Mouse (Mus musculus) layer of hippocampus, adult 11-12 months (tissue): ENCODE results near the gene Mpzl3.
"Not testable (repeated sequence)": the region's sequence is repeated elsewhere in the genome, so short reads cannot be mapped to it uniquely, and the experiment has no call there.

Experiments used
- DNase-seq: peaks from one replicate; pipeline ENCODE4 v3.0.0; 2022; ENCODE audit warnings: low spot score

The Mpzl3 gene

DNA sequence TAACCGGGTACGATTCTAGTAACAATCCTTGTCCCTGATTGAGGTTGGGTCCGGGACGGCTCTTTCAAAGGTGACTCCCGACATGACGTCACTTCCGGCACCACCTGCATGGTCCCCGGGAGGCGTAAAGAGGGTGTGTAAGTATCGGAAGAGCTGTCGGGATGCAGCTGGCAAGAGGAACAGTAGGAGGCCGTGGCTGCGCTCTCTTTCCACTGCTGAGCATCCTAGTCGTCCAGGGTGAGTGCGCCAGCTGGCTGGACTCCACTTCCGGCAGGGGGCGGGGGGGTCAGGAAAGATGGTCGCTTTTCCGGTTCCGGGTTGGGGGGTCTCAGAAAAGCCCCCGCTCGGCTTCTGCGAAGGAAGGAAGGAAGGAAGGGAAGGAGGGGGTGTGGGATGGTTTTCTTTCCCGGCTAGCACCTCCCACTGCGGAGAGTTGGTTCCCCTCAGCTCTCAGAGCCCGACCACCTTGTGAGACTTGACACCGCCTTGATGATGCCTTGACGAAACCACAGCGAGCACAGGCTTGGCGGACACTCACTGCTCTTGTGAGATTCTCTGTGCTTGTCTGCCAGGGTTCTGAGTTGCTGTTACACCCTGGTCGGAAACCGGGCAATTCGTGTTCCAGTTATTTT is at the start of gene Mpzl3:
Gene Mpzl3, plus strand, starts transcription at position 105 of the 632 bp plus-strand sequence.
- DNase-seq, result peak; percentile 89

DNA sequence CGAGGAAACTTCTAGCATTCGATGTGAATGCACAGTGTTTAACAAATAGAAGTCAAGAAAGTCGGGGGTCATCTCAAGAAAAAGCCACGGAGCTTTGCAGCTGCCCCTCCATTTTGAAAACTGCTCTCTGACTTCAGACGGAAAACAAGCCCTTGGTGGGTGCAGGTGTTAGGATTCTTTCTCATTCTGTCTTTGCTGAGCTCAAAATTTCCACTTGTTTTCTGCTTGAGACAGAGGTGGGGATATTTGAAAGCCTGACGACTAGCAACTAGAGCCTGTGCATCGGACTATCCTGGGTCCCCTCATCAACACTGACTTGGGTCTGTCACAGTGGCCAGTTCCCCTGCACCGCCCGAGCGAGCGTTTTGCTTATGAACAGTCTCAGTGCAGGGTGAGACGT is 47.6 kb upstream of the Mpzl3 start:
- DNase-seq, result no peak

DNA sequence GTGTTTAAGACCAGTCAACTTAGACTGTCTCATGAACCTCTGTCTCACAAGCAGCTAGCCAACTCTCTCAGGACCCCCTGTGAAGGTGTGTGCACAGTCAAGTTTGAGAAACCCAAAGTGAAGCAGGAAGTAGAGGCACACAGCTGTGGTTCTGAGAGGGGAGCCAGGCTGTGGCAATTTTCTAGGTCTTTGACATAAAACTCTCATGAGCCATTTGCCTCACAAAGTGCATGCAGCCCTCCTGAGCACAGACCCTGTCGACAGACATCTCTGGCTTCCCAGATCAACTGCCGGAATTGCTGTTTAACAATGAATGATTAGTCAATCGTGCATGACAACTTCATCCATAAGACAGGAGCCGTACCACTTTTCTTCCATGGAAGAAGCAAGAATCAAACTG is 46.6 kb upstream of the Mpzl3 start:
- no peak for DNase-seq

DNA sequence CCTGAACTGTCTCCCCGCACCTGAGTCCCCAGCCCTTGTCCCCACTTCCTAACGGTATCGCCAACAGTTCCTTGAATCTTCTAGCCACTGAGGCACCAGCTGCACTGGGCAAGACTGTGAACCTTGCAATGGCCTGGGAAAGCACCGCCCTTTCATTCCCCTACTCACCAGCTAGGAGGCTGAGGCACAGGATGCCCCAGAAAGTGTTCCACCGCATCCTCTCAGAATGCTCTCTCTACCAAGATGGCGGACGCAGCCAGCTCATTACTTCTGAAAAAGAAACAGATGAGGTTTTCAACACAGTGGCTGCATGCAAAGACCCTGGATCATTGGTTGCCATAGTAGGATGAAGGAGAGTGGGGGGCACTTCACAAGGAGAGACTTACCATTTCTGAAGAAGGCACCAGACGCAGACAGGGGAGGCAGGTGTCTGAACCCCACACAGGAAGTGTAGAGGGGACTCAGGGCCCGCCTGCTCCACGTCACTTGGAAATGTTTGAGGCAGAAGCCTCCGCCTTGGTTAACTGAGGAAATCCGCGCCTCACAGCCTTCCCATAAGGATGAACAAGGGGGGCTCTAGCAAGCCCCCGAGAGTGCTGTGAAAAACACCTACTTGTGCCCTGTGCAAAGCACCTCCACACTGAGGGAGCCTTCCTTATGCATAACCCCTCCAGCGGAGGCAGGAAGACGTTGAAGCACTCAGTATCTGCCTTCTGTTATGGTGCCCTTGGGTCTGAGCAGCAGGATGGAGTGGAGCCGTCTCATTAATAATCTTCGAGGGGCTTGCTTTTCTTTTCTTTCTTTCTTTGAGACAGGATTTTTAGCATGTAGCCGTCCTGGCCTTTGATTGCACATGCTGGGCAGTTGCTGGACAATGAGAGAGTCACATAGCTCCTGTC is 45.6 kb upstream of the Mpzl3 start, which contains the start of gene Cd3e:
Gene Cd3e, minus strand, starts transcription at position 448 of the 899 bp plus-strand sequence.
- DNase-seq, result no peak

DNA sequence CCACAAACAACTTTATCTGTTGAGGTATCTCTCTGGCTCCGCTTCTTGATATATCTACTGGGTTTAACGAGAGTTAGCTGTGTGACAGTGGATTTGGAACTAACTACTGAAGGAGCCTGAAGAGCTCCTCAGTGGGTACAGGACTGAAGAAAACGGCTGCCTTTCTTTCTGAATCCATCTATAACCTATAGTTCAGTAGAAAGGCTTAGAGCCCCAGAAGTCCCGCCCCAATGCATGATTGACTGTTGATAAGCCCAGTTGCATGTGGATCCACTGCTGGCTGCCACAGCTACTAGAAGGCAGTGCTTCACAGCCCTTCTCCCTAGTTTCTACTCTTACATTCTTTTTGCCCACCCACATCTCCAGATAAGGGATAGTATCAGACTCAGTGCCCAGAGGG is 44.5 kb upstream of the Mpzl3 start:
- DNase-seq, result no peak

DNA sequence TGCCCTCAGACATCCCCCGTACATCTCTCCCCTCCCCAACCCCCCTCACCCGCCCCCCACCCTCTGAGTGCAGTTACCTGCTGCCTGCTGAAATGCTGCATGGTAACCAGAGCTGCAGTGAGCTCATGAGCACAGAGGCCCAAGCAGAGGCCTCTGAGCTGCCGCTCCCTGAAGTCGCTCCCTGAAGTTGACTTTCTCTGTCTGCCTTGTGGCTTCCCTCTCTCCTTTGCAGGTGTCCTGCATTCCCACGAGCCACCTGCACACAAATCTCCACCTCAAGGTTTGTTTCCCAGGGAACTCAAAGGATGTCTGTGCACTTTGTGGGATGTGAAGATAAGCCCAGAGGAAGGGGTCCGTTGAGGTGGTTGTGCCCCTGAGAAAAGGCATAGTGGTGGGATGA is 43.7 kb upstream of the Mpzl3 start:
- no peak for DNase-seq

DNA sequence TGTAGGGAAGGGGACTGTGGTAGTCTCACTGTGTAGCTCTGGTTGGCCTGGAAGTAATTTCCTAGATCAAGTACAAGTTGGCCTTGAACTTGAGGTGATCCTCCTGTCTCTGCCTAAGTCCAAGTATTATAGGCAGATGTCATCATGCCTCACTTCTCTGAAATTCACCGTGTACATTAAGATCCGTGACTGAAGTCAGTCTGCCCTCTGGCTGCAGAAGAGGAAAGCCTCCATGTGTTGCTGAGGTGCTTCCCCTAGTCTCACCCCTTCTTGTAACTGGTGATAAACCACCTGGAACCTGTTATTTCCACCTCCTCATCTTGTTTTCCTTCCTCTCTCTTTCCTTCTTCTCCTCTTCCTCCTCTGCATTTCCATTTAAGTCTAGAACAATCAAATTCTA is 40.1 kb upstream of the Mpzl3 start:
- no peak for DNase-seq

DNA sequence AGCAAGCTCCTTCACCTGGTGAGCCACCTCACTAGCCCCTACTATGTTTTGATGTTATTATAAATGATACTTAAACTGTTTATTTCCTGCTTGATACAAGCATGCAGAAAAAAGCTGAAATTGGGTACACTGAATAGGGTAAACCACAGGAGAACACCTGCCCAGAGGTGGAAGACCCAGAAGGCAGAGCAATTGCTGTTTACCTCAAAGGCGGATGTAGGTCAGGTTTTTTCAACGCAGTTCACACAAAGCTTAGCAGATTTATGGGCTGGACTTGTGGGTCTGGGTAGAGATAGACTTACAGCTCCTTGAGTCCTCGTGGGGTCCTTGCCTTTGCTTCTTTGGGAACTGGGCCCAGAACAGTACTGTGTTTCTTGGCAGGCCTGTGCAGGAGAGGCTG is 39.1 kb upstream of the Mpzl3 start:
- no peak for DNase-seq

DNA sequence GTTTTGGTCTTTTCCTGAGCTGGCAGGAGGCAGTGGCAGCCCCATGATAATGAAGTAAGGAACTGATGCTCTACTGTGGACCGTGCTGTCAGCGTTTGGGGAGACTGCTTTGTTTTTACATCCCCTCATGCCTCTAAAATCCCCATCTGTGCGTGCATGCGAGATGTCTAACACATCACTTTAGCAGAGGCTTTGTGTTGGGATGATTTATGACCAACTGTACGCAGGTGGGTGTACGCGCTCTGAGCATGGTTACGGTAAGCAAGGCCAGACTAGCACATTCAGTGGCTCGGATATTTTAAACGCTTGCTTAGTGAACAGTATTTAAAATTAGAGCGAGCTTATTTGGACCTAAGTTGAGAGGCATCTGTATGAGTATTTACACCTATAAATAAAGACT is 37.0 kb upstream of the Mpzl3 start:
- DNase-seq, result no peak

DNA sequence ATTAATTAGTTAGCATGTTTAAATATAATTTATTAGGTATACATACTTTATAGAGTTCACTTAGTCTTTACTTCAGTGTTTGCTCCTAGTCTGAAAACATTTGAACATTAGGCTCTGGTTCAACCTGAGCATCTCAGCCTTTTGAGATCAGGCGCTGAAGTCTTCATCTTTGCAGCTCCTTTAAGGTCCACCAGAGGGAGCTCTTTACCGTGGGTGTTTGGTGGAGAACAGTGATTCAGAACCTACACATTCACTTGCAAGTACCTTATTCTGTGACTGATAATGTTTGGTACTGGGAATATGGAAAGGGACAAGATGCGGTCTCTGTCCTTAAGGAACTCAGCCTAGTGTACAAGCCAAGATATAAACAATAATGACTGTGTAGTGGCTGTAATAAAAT is 32.2 kb upstream of the Mpzl3 start:
- peak; percentile 58 for DNase-seq

DNA sequence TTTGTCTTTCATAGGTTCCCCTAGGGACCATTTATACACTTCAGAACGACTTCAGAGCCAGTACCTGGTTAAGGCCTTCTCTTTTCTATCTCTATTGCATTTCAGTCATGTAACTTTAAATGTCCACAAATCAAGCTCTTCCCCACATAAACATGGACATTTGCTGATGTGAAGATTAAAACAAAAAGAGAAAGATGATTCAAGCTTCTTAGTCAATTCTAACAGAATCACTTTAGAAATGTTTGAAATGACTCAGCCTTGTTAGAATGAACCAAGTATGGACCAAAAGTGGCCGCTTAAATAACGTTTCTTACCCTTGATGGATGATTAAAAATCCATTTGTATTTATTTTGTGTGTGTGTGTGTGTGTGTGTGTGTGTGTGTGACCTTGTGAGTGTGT is 31.3 kb upstream of the Mpzl3 start:
- no peak for DNase-seq

DNA sequence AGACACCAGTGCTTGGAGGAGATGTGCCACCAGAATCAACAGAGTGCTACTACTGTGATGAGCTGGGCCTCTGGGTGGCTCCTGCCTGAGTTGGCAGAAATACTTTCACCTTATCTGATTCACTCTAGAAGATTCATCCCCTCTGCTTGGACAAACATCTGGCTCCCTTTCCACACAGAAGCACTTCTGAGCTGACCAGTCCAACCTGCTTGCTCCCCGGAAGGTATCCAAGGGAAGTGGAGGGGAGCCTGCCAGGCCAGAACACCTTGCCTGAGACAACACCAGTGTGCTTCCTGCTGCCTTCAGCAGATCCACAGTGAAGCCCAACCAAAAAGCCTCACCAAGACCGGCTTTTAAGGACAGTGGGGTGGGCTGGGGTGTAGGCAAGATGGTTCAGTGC is 30.8 kb upstream of the Mpzl3 start:
- no peak for DNase-seq

DNA sequence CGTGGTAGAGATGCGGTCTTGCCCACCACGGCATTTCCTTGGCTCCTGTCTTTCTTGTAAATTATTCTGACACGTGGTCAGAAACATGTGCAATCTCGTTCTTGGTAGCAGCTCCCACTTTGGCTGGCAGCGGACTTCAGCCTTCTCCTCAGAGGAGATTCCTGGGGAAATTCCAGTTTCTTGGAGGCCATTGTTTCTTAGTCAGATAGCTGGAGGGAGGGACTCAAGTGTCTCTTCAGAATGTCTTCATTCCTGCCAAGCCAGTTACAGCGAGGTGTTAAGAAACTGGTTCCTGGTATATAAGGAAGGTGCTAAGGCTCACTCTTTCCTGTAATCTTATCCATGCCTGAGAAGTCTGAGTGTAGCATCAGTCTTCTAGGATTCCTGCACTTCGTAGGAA is 27.6 kb upstream of the Mpzl3 start:
- no peak for DNase-seq

DNA sequence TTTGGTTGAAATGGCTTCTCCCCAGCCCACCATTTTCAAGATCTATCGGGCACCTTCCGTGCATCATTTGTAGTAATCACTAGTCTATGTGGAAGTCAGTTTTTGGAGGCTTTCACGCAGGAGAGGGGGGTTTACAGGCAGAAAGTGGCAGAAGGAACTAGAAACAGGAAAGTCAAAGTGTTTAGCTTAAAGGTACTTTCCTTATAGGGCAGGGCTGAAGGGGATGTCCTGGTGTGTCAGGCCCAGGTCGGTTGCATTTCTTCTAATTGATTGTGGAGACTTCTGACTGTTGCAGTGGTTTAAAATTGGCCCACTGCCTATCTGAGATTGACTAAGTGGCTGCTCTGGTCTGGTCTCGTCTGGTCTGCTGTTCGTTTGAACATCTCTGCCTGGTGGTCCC is 24.6 kb upstream of the Mpzl3 start:
- no peak for DNase-seq

DNA sequence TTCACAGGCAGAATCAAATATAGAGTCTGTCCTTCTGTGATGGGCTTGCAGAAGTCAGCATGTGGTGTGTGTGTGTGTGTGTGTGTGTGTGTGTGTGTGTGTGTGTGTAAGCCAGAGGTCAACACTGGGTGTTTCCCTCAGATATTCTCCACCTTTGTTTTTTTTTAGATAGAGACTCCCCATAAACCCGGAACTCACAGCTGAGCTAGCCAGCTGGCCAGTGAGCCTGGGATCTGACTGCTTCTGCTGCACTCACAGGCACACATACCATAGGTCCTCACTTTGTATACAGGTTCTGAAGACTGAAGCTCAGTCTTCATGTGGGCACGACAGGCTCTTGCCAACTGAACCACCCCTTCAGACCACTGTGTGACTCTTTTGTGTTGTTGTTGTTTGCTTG is 22.7 kb upstream of the Mpzl3 start:
- no peak for DNase-seq

DNA sequence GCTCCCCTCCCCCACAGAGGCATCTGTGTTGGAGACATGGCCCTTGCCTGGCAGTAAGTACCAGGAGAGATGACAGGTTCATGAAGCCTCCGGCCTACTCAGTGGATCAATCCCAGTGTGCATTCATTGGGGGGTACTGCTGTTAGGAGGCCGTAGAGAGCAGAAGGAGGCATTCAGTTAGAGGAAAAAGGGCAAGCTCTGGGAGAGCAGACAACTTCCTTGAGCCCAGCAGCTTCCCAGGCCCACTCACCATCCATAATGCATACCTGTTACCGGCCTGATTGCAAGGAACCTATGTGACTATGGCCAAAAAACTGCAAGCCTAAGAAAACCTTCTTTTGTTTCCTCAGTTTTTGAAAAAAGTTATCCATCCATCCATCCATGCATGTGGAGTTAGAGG is 20.5 kb upstream of the Mpzl3 start:
- no peak for DNase-seq

DNA sequence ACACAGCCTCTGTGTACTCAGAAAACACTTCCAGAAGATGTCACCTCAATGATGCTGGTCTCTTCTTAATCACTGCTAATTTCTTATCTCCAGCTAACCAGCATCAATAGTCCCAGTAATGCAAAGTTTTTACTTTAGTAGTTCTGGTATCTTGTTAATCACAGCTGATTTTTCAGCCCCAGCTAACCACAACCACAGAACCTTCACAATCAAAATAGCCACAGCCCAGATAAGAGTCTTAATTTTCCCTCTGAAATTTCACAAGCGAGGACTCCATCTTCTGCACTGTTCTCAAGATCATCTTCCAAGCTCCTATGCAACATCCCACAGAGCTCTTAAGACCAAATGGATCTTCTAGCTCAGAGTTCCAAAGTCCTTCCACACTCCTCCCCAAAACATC is 17.2 kb upstream of the Mpzl3 start:
- DNase-seq, result not testable (repeated sequence)

DNA sequence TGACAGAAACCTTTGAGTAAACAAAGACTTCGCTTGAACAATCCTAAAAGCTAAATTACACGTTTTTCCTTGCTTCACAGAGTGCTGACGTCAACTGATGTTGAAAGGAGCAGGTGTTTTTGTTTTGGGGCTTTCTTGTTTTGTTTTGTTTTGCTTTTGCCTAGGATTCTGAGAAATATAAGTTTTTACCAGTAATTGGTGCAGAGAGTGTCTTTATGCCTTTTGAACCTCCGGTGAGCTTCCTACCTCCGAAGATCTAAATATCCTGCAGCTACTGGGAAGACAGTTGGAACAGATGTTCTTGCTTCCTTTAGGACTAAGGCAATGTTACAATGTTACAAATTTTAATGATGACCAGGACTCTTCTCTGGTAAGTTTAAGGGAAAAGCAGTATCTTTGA is 15.5 kb upstream of the Mpzl3 start, which contains the start of gene Mpzl2:
Gene Mpzl2, plus strand, starts transcription at position 301 of the 400 bp plus-strand sequence.
- DNase-seq, result no peak

DNA sequence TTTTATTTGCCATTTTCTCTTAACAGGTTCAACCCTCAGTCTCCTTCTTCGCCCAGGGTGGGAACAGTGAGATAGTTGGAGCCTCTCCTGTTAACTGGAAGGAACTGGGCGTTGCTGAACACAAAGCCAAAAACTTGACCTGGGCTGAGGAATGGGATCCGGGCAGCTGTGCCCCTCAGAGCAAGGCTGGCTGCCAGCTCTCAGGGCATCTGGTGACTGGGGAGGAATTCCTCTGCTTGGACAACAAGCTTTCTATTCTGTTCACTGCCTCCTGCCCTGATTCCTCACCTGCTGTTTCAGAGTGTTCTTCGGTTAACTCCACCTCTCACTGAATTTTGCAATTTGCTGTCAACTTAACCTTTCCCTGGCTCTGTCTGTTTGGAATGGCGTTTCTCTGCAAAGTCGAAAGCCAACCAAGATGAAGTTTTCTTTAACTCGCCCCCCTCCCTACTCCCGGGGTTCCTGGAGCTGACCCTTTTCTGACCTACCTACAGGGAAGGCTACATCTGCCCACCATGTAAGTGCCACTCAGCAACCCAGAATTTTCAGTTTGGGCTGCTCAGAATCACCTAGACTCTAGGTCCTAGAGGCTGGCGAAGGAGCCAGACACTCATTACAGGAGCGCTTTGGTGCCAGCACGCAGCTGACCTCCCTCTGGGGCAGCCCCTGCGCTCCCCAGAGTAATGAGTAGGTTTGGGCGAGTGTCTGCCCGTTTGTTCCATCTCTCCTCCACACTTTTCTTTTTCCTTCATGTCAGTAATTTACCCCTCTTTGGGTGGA is 14.7 kb upstream of the Mpzl3 start:
- DNase-seq, result no peak

DNA sequence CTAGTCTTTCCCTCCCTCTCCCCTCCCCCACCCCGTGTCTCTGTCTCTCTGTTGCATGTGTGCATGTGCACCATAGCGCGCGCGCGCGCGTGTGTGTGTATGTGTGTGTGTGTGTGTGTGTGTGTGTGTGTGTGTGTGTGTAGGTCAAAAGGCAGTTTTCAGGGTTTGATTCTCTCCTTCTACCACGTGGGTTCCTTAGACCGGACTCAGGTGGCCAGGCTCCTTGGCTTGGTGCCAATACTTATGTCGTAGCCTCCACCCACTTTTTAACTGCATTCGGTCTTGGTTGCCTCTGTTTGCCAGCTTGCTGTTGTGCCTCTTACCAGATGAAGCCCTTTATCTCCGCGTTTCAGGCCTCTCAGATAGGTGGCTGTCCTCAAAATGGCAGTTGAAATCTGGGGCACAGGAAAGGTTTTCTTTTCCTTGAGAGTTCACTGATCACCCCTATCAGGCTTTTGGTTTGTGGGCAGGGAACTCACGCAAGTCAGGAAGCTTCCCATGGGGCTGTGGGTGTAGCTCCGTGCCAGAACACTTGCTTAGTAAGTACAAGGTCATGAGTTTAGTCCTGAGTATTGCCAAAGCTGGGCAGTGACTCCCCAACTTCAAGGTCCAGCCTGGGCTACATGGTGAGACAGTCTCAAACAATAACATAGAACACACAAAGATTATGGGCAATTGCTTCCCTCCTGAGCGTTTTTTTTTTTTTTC is 13.7 kb upstream of the Mpzl3 start:
- DNase-seq, result no peak

DNA sequence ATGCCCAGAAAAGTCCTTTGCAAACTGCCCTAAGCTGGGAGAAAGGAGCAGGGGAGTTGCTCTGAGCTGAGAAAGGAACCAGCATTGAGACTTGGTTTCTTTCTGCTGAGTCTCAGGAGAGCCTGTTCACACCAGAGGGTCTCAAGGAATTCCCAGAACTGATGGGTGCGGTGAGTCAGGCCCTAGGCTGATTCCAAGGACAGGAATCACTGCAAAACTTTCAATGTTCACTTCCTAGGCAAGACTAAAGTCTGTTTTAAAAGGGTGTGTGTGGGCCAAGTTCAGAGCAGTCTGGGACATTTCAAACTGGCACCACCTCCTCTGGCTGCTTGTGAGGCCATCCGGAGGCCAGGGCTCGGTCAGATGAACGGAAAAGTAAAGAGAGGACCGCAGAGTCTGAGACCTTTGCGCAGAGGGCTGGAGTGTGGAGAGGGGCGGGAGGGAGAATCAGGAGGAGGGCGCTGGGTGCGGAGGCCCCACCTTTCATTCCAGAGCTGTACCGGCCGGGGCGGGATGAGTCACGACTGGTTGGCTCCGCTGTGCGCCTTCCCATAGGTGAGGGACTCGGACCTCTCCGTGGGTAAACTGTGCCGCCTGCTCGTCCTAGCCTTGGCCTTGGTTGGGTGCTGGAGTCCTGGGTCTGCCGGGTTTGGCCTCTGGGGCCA is 12.8 kb upstream of the Mpzl3 start:
- DNase-seq, result no peak

DNA sequence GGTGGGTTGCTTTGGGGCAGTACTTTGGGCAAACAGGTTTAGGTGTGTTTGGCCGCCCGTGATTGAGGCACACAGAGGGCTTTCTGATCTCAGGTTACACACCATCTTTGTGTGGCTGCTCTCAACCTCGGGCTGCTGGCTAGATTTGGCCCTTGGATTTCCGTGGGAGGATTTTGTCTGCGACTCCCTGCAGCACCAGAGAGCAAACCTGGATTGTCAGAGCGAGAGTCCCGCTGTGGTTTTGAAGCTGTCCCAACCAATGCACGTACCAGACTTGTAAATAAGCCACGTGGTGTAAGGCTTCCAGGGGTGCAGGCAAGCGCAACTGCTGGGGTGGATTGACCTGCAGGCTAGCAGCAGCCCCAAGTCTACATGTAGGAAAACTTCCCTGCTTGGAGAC is 12.0 kb upstream of the Mpzl3 start:
- no peak for DNase-seq
